Mouse (Mus musculus) forebrain, embryonic 16.5 days (tissue): ENCODE data around the gene Ube2e1. TPM values are rescaled to one million over a fixed set of nuclear protein-coding genes. Genes with fewer than 3 reads are reported as not detected.
A peak's percentile ranks its signal among the peaks of the same experiment; 100 is the strongest.
"Not testable (repeated sequence)": the region's sequence is repeated elsewhere in the genome, so short reads cannot be mapped to it uniquely, and the experiment has no call there.

Experiments
- ATAC-seq: fragments of 200-750 bp; cut with Nextera tagmentation; 2 replicates; pipeline ENCODE4 v1.8.0; 2017; ENCODE audit warnings: mild to moderate bottlenecking, moderate library complexity
- H3K27ac ChIP-seq: fragments of 300-500 bp; sonication (generic); 2 replicates; pipeline ENCODE4 v1.5.1; 2014; ENCODE audit warnings: low read length, control low read depth
- H3K27me3 ChIP-seq: fragments of 300-500 bp; sonication (generic); replicated peaks from 2 replicates; pipeline ENCODE4 v1.6.1; 2014; ENCODE audit warnings: low read length; ENCODE audit not compliant: control insufficient read depth, insufficient read depth
- H3K36me3 ChIP-seq: fragments of 300-500 bp; sonication (generic); 2 replicates; pipeline ENCODE4 v1.6.1; 2014; ENCODE audit not compliant: control insufficient read depth, insufficient read depth
- H3K4me1 ChIP-seq: fragments of 300-500 bp; sonication (generic); replicated peaks from 2 replicates; pipeline ENCODE4 v1.6.1; 2014; ENCODE audit warnings: low read length; ENCODE audit not compliant: control insufficient read depth, insufficient read depth
- H3K4me2 ChIP-seq: fragments of 300-500 bp; sonication (generic); 2 replicates; pipeline ENCODE4 v1.6.1; 2014; ENCODE audit warnings: mild to moderate bottlenecking, low read length, control low read depth
- H3K4me3 ChIP-seq: fragments of 300-500 bp; sonication (generic); replicated peaks from 2 replicates; pipeline ENCODE4 v1.5.1; 2014; ENCODE audit warnings: mild to moderate bottlenecking, low read length, control low read depth
- H3K9ac ChIP-seq: fragments of 300-500 bp; sonication (generic); replicated peaks from 2 replicates; pipeline ENCODE4 v1.6.1; 2014; ENCODE audit warnings: low read depth, low read length, control low read depth
- H3K9me3 ChIP-seq: fragments of 300-500 bp; sonication (generic); 2 replicates; pipeline ENCODE4 v1.6.1; 2016; ENCODE audit warnings: low read length; ENCODE audit not compliant: control insufficient read depth
- WGBS: fragments of 180-500 bp; shearing (Covaris S2); extraction: QIAGEN DNeasy Blood & Tissue Kit; methylation state at CpG from one replicate; pipeline ENCODE4 v1.1.7; 2014; 5-methylcytosine and 5-hydroxymethylcytosine counted together
- polyA plus RNA-seq: library from polyadenylated mRNA; unstranded; fragments of >200 nt; fragmentation: Nextera tagmentation; extraction: Ambion mirVana; gene quantifications from 2 replicates; pipeline ENCODE4 v1.2.1, GENCODE M21; 2015

The Ube2e1 gene
- polyA plus RNA-seq, 1 experiment from 2014 or later = 212 TPM

- no peak overlapping the region for H3K27ac ChIP-seq
Measured at GRCm38 (mm10) chr14:18271666-18272065, 60.0 kb downstream of the Ube2e1 start.

DNA sequence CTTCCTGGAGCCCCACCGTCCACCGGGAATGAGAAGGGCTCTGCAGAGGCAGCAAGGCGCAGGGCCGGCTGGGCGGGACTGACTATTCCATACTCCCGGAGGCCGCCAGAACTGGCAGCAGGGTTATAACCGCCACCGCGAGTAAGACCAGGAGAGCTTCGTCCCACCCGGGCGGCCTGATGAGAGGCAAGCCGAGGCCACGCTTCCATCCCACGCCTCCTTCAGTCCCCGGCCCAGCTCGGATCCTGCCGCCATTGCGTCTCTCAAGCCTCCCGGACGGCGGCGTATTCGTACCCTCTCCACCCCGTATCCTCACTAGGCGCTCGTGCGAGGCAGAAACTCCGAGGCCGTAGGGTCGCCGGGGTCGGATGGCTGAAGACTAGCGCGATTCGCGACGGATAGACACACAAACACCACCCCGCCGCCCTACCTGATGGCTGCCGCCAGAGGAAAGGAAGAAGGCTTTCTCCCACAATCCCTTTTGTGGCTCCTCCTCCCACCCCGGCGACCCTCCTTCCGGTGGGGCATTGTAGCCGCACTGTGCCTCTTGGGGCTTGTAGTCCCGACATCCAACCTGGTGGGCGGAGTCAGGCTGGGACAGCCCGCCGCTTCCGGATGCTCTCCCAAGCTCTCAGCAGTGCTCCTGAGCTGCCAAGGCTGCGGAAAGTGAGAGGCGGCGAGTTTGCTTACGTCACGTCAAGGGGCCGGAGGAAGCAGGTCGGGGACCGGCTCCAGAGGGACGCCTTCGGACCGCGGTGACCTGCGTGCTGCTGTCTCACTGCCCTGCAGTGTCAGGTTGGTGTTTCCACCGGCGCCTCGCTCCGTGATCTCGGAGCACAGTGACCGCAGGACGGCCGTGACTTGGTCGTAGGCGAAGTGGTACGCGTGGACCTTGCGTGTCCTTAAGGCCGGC is 60.9 kb downstream of the Ube2e1 start, which contains the start of the genes Nkiras1 and Rpl15:
Gene Nkiras1 (plus strand): TSS at position 608 of the 913 bp plus-strand sequence.
Gene Rpl15 (minus strand): TSS at position 863 of the 913 bp plus-strand sequence.
- Histone ChIP-seq H3K27me3 (no peaks in the 10 kb centered on the region), H3K27ac (peak within 1 kb of the TSS; percentile 82), H3K4me3 (peak within 1 kb of the TSS; percentile 60), H3K36me3 (peaks cover 15% of the 10 kb centered on the region), H3K9ac (peak within 1 kb of the TSS; percentile 81), H3K4me2 (peak within 1 kb of the TSS; percentile 78), H3K4me1 (peaks cover 12% of the 10 kb centered on the region), H3K9me3 (no peaks in the 10 kb centered on the region)
- under 1% methylated on average over 78 of the region's 78 CpGs for WGBS
- peak; percentile 99 for ATAC-seq

More at GRCm38 (mm10) chr14:18271666-18272065, 60.0 kb downstream of the Ube2e1 start:
- Histone ChIP-seq H3K4me3 (peak overlapping the region; percentile 60), H3K9me3 (no peaks in the 10 kb centered on the region), H3K4me2 (peak overlapping the region; percentile 72), H3K9ac (peak overlapping the region; percentile 81; the same call in 1 of the 2 replicates), H3K27me3 (no peaks in the 10 kb centered on the region), H3K4me1 (peaks cover 12% of the 10 kb centered on the region), H3K36me3 (peaks cover 11% of the 10 kb centered on the region)
- 4% methylated on average over 6 of the region's 7 CpGs for WGBS
- no peak for ATAC-seq

GRCm38 (mm10) chr14:18269947-18270528 is 61.6 kb downstream of the Ube2e1 start:
- WGBS = under 1% methylated on average over 19 of the region's 24 CpGs
- H3K4me2 ChIP-seq = peak overlapping the region; percentile 78
- peak overlapping the region; percentile 82 for H3K27ac ChIP-seq
- not testable (repeated sequence) for H3K27me3 ChIP-seq, H3K9me3 ChIP-seq
- H3K4me1 ChIP-seq = peaks cover 12% of the 10 kb centered on the region
- peak; percentile 2; the same call in 1 of the 2 replicates for ATAC-seq
- peaks cover 15% of the 10 kb centered on the region for H3K36me3 ChIP-seq
- peak overlapping the region; percentile 60 for H3K4me3 ChIP-seq
- H3K9ac ChIP-seq = peak overlapping the region; percentile 81

DNA sequence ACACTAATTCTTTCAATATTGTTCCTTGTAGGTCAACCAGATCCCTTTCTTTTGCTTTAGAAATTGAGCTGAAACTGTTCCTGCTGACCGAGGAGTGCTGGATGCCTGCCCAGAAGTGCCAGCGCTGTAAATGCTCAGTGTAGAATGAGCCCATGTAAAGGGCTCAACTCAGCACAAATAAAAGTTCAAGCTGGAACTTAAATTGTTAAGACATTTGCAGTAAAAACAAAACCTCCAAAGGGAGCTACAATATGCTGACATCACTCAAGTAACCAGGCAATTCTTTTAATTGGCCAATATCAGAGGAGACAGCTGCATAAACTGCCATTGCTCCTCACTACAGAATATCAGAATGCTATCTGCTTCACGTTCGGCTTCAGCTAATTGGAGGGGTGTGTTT is 68.2 kb downstream of the Ube2e1 start:
- no peaks in the 10 kb centered on the region for H3K27me3 ChIP-seq
- H3K4me2 ChIP-seq = no peak overlapping the region
- no peaks in the 10 kb centered on the region for H3K9me3 ChIP-seq
- peaks cover 18% of the 10 kb centered on the region for H3K36me3 ChIP-seq
- H3K4me1 ChIP-seq = peaks cover 3% of the 10 kb centered on the region
- peak; percentile 93 for ATAC-seq
- 6% methylated on average over 4 of the region's 4 CpGs for WGBS
- no peak overlapping the region for H3K27ac ChIP-seq
- no peak overlapping the region for H3K4me3 ChIP-seq
- H3K9ac ChIP-seq = no peak overlapping the region

DNA sequence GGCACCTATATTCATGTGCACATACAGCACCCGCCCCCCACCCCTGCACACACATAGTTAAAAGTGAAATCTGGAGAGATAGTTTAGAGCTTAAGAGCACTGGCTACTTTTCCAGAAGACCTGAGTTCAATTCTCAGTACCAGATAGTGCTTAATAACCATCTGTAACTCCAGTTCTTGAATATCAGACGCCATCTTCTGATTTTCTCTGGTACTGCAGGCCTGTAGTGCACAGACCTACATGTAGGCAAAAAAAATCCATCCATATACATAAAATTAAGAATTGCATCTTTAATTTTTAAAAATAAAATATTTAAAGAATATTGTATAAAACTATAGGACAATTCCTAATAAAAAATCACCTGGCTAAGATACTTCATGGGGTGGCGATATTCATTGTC is 70.5 kb downstream of the Ube2e1 start:
- 90% methylated on average over 3 of the region's 3 CpGs for WGBS
- H3K9me3 ChIP-seq = no peaks in the 10 kb centered on the region
- no peak overlapping the region for H3K4me2 ChIP-seq
- H3K27ac ChIP-seq = no peak overlapping the region
- no peaks in the 10 kb centered on the region for H3K27me3 ChIP-seq
- peaks cover 3% of the 10 kb centered on the region; the same call in 1 of the 2 replicates for H3K4me1 ChIP-seq
- 0 out of 2 replicates have a peak, but pooled peaks cover 4% of the 10 kb centered on the region for H3K36me3 ChIP-seq
- no peak overlapping the region for H3K4me3 ChIP-seq
- H3K9ac ChIP-seq = no peak overlapping the region
- no peak for ATAC-seq

DNA sequence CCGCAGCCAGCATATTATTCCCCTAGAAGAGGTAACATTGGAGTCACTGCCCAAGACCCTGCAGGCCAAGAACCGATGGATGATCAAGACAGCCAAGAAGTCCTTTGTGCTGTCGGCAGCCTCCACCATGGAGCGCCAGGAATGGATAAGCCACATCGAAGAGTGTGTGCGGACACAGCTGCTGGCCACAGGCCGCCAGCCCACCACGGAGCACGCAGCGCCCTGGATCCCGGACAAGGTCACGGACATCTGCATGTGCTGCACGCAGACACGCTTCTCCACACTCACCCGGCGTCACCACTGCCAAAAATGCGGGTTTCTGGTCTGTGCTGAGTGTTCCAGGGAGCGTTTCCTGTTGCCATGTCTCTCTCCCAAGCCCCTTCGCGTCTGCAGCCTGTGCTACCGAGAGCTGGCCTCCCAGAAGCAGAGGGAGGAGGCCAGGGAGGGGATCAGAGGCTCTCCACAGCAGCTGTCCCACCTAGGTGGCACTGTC is 89.0 kb downstream of the Ube2e1 start:
- no peak overlapping the region for H3K4me2 ChIP-seq
- H3K4me1 ChIP-seq = peaks cover 2% of the 10 kb centered on the region; the same call in 1 of the 2 replicates
- H3K27ac ChIP-seq = no peak overlapping the region
- H3K27me3 ChIP-seq = 0 out of 2 replicates have a peak, but pooled peaks cover 1% of the 10 kb centered on the region
- 86% methylated on average over 21 of the region's 21 CpGs for WGBS
- no peaks in the 10 kb centered on the region for H3K9me3 ChIP-seq
- H3K36me3 ChIP-seq = no peaks in the 10 kb centered on the region
- no peak overlapping the region for H3K9ac ChIP-seq
- no peak overlapping the region for H3K4me3 ChIP-seq
- no peak for ATAC-seq

GRCm38 (mm10) chr14:18241786-18242185 is 89.9 kb downstream of the Ube2e1 start:
- WGBS = 88% methylated on average over 4 of the region's 4 CpGs
- no peak overlapping the region for H3K4me3 ChIP-seq
- peaks cover 6% of the 10 kb centered on the region; the same call in 1 of the 2 replicates for H3K4me1 ChIP-seq
- ATAC-seq = no peak
- H3K9me3 ChIP-seq = no peaks in the 10 kb centered on the region
- no peak overlapping the region for H3K4me2 ChIP-seq
- no peak overlapping the region for H3K27ac ChIP-seq
- no peaks in the 10 kb centered on the region for H3K27me3 ChIP-seq
- no peaks in the 10 kb centered on the region for H3K36me3 ChIP-seq
- H3K9ac ChIP-seq = no peak overlapping the region

DNA sequence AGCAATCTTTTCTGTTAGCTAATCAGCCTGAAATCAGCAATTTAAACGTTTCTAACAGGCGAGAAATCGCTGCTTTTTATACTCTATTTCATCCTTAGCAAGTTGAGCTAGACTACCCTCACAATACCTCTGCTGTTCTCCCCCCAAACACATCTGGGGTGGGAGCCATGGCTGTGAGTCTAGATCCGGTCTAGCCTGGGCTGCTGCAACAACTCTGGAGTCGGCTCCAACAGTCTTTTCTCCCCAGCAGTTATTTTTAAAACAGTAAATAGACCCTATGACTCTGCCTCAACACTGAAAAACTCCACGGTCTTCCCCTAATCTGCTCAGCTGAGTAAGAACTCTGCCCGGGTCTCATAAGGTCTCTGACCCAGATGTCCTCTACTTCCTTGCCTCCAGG is 91.5 kb downstream of the Ube2e1 start:
- Histone ChIP-seq H3K4me2 (no peak overlapping the region), H3K9ac (no peak overlapping the region), H3K9me3 (no peaks in the 10 kb centered on the region), H3K36me3 (no peaks in the 10 kb centered on the region), H3K27me3 (no peaks in the 10 kb centered on the region), H3K4me1 (peaks cover 6% of the 10 kb centered on the region; the same call in 1 of the 2 replicates), H3K4me3 (no peak overlapping the region), H3K27ac (no peak overlapping the region)
- no peak for ATAC-seq
- 72% methylated on average over 7 of the region's 7 CpGs for WGBS
